Mouse (Mus musculus) heart, adult 18-20 months (tissue): ENCODE data around the gene Olfr987. TPM values are rescaled to one million over a fixed set of nuclear protein-coding genes. Genes with fewer than 3 reads are reported as not detected.
"Not testable (repeated sequence)": the region's sequence is repeated elsewhere in the genome, so short reads cannot be mapped to it uniquely, and the experiment has no call there.

Source experiments
- DNase-seq, 2 experiments: peaks; one replicate each; pipeline ENCODE4 v3.0.0; 2021 to 2022; ENCODE audit warnings: mixed read lengths in 1 of 2
- long read RNA-seq, 2 experiments: library from polyadenylated mRNA; stranded (forward); transcript quantifications; one replicate each; pipeline ENCODE4 v2.0.0; 2021
- total RNA-seq, 2 experiments: library from RNA; stranded (reverse); gene quantifications; 2 replicates each; pipeline ENCODE4 v1.2.3; 2021

Olfr987 gene
- not detected for total RNA-seq
- long read RNA-seq, experiment 1, result 0 reads
- long read RNA-seq, experiment 2, result 0 reads

DNA sequence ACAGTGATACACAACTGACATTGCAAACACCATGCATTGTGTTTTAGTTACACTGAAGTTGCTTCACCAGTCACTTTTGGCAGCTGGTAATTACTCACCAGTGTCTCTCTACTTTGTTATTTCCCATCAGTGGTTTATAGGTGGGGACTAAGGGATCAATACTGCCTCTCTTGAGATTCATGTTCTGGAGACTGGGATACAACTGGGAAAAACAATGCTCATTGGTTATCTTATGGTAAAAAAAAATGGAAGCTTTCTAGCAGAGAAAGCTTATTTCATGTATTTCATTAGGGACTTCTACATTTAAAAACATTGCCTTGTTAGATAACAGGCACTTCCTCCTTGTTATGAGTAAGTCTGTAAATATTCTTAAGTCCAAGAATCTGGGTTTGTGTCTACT lies at the start of gene Olfr987:
Olfr987 (minus strand) TSS at position 101 of the 400 bp plus-strand sequence.
- DNase-seq, result not testable (repeated sequence)

DNA sequence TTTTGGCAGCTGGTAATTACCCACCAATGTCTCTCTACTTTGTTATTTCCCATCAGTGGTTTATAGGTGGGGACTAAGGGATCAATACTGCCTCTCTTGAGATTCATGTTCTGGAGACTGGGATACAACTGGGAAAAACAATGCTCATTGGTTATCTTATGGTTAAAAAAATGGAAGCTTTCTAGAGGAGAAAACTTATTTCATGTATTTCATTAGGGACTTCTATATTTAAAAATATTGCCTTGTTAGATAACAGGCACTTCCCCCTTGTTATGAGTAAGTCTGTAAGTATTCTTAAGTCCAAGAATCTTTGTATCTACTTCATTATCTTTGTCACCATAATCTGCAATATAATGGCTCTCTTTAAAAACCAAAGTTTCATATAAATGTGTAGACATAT lies 24.0 kb upstream of the Olfr987 start, which contains the start of gene Olfr988:
Olfr988 (minus strand) TSS at position 101 of the 400 bp plus-strand sequence.
- DNase-seq, result not testable (repeated sequence)

DNA sequence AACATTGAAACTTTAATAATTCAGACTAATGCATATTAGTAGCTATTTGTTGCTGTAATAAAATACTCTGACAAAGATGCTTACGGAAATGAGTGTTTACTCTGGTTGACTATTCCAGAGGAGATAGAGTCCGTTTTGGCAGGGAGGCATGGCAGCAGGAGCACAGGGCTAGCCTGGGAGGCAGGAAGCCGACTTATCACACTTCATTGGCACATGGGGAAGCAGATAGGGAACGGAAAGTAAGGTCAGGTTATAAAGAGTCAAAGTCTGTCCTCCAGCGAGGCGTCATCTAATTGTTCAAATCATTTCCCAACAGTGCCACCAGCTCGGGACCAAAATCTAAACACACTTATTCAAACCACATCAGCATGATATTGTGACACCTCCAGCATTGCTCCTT lies 857 bp upstream of the Olfr987 start:
- no peak for DNase-seq

DNA sequence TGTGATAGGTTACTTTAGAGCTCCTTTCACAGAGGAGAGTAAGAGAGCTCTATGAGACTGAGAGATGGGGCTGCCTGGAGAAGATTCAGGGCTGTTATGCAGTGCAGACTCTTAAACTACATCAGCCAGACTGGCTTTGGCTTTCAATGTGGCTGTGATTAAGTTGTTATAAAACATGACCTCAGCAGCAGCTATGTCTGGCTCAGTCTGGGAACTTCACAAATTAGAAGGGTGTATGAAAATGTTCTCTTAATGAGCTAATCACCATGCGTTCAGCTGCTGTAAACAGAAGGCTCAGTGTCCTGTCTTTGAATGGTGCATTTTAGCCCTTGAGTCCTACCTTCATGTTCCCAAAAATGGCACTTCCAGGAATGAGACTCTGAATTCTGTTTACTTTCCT lies 20.0 kb downstream of the Olfr987 start:
- no peak for DNase-seq

DNA sequence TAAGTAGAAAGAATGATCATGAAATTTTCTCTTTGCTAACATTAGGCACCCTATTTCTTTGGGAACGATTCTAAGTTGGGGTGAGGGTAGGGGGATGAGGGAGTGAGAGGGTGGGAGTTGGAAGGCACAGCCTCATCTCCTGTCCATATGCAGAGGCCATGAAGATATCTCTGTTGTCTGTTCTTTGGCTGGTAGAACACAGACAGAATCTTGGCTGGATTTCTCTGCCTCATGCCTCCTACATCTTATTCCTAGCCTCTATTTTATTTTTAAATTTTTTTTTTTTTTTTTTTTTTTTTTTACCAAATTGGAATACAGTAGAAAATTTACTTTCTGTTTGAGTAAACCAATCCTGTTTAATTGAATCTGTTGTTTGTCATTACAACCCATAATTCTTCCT lies 53.7 kb downstream of the Olfr987 start:
- no peak for DNase-seq

DNA sequence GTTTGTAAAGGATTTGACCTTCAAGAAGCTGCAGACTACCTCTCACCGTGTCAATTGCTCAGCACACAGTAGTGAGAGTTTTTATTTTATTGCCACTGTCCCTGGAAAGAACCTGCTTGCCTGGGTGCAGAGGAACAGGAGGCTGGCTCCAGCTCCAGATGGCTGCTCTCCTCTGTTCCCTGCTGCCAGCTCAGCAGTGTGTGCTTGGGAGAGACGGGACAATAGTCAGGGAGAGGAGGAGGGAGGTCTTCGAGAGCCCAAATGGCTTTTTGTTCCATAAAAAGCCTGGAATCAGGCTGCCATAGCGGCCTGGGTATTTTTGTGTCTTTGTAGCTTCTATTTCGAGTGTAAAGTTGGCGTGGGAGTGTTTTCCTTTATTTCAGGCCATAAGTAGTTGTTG lies 54.5 kb downstream of the Olfr987 start:
- DNase-seq, result peak; percentile 30 to 41

DNA sequence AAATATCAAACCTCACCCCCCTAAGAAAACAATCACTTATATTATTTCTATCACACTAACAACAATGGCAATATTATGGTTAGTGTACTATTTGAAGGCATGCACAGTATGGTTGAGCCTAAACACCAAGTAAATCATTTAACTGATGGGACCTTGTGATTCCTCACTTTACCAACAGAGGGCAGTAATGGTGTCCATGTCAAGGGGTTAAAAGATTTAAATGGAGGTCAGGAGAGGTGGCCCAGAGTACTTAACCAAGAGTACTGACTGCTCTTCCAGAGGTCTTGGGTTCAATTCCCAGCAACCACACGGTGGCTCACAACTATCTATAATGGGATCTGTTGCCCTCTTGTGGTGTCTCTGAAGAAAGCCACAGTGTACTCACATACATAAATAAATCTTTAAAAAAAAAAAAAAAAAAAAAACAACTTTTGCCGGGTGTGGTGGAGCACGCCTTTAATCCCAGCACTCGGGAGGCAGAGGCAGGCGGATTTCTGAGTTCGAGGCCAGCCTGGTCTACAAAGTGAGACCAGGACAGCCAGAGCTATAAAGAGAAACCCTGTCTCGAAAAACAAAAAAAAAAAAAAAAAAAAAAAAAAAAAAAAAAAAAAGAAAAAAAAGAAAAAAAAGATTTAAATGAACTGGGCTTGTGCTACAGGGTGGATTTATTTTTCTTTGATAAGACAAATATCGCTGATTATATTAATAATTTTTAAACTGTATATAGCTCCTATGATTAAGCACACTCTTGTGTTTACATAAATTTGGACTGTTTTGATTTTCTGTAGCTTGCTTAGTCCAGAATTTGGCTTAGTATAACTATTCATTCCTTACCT lies 55.3 kb downstream of the Olfr987 start:
- no peak for DNase-seq

DNA sequence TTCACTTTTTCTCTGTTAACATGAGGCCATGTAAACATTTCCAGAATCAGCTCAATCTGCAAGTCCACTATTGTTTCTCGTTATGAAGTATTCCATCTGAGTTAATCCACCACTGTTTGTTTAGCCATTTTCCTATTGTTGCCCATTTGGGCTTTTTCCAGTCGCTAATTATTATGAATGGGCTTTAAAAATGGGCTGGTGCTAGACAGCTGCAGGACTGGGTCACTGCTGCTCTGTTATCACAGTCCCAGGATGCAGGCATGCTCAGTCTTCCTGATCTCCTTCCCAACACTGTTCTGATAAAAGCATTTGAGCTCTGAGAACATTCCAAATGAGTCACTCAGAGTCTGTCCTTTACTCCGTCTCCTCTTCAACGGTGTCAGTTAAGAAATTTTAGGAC lies 58.1 kb downstream of the Olfr987 start:
- peak; percentile 34 to 81 for DNase-seq

Other genes with a start within 250 kb of the Olfr987 start
- 10 to 100 TPM in 1 of 2 experiments, 1 to 10 TPM in 1; 5.7 to 11.3 TPM for gene Aplnr, start 203.1 kb downstream of the Olfr987 start, total RNA-seq
- 1 to 10 TPM; 1.2 to 1.5 TPM for gene Lrrc55, start 142.1 kb downstream of the Olfr987 start, total RNA-seq
- not detected for gene Olfr988, start 23.9 kb upstream of the Olfr987 start, total RNA-seq
- not detected for gene Olfr992, start 70.2 kb upstream of the Olfr987 start, total RNA-seq
- gene Olfr993, start 75.6 kb upstream of the Olfr987 start, total RNA-seq, result not detected
- gene Olfr994, start 97.1 kb upstream of the Olfr987 start, total RNA-seq, result not detected
- not detected for gene Olfr995, start 104.3 kb upstream of the Olfr987 start, total RNA-seq
- under 1 TPM in 1 of 2 experiments, not detected in 1; 0.21 TPM for gene 4833423E24Rik, start 179.7 kb upstream of the Olfr987 start, total RNA-seq
- not detected for gene Olfr996, start 239.9 kb upstream of the Olfr987 start, total RNA-seq
- gene Olfr998, start 249.6 kb upstream of the Olfr987 start, total RNA-seq, result not detected